Mouse (Mus musculus): ENCODE measurements around the gene Cbx8.

The Cbx8 gene

GRCm38 (mm10) chr11:119034635-119035034, 6.1 kb downstream of the Cbx8 start:
- no peak for DNase-seq (ENCODE audit: low read depth, low spot score)

- no peak for DNase-seq (ENCODE audit: low read depth, low spot score)
Measured at GRCm38 (mm10) chr11:119033874-119034558, 6.8 kb downstream of the Cbx8 start.

GRCm38 (mm10) chr11:119026203-119026602, 14.6 kb downstream of the Cbx8 start:
- peak; percentile 56 for DNase-seq (ENCODE audit: low read depth, low spot score)

- no peak for DNase-seq (ENCODE audit: low read depth, low spot score)
Measured at GRCm38 (mm10) chr11:119024260-119024659, 16.5 kb downstream of the Cbx8 start.

GRCm38 (mm10) chr11:119023616-119023980, 17.2 kb downstream of the Cbx8 start:
- DNase-seq (ENCODE audit: low read depth, low spot score), result no peak

- no peak for DNase-seq (ENCODE audit: low read depth, low spot score)
Measured at GRCm38 (mm10) chr11:119022895-119023615, 17.7 kb downstream of the Cbx8 start, which contains the start of gene Cbx2. TSS of gene Cbx2 (plus strand) at chr11:119022962.

- DNase-seq (ENCODE audit: low read depth, low spot score), result no peak
Measured at GRCm38 (mm10) chr11:119022068-119022894, 18.5 kb downstream of the Cbx8 start.

- DNase-seq (ENCODE audit: low read depth, low spot score), result no peak
Measured at GRCm38 (mm10) chr11:119021180-119021579, 19.6 kb downstream of the Cbx8 start.

- no peak for DNase-seq (ENCODE audit: low read depth, low spot score)
Measured at GRCm38 (mm10) chr11:119017506-119017905, 23.3 kb downstream of the Cbx8 start.

GRCm38 (mm10) chr11:119014455-119014854, 26.3 kb downstream of the Cbx8 start:
- DNase-seq (ENCODE audit: low read depth, low spot score), result no peak

GRCm38 (mm10) chr11:119007461-119008456, 33.0 kb downstream of the Cbx8 start:
- no peak for DNase-seq (ENCODE audit: low read depth, low spot score)

- no peak for DNase-seq (ENCODE audit: low read depth, low spot score)
Measured at GRCm38 (mm10) chr11:119006462-119006861, 34.3 kb downstream of the Cbx8 start.

- DNase-seq (ENCODE audit: low read depth, low spot score), result no peak
Measured at GRCm38 (mm10) chr11:119005547-119006275, 35.1 kb downstream of the Cbx8 start.

- DNase-seq (ENCODE audit: low read depth, low spot score), result no peak
Measured at GRCm38 (mm10) chr11:119001493-119002128, 39.2 kb downstream of the Cbx8 start.

GRCm38 (mm10) chr11:119000877-119001276, 39.9 kb downstream of the Cbx8 start:
- DNase-seq (ENCODE audit: low read depth, low spot score), result no peak

- no peak for DNase-seq (ENCODE audit: low read depth, low spot score)
Measured at GRCm38 (mm10) chr11:118999361-118999804, 41.4 kb downstream of the Cbx8 start.

GRCm38 (mm10) chr11:118998540-118999265, 42.1 kb downstream of the Cbx8 start:
- DNase-seq (ENCODE audit: low read depth, low spot score), result peak; percentile 40

- DNase-seq (ENCODE audit: low read depth, low spot score), result no peak
Measured at GRCm38 (mm10) chr11:118997182-118997581, 43.6 kb downstream of the Cbx8 start.

- DNase-seq (ENCODE audit: low read depth, low spot score), result no peak
Measured at GRCm38 (mm10) chr11:118995448-118995847, 45.3 kb downstream of the Cbx8 start.
